Mouse (Mus musculus) forebrain, postnatal 0 days (tissue): ENCODE results near the gene Gm43191. TPM values are rescaled to one million over a fixed set of nuclear protein-coding genes. Genes with fewer than 3 reads are reported as not detected.

ENCODE experiments used
- ATAC-seq: fragments of 200-750 bp; cut with Nextera tagmentation; 2 replicates; pipeline ENCODE4 v1.8.0; 2017; ENCODE audit warnings: mild to moderate bottlenecking, moderate library complexity
- DNase-seq: peaks from one replicate; pipeline ENCODE4 v3.0.0-alpha.2; 2015
- H3K27ac ChIP-seq: fragments of 300-500 bp; sonication (generic); 2 replicates; pipeline ENCODE4 v1.5.1; 2014; ENCODE audit warnings: low read depth, mild to moderate bottlenecking, antibody characterized with exemption, low read length, moderate library complexity, mixed read lengths
- H3K27me3 ChIP-seq: fragments of 300-500 bp; sonication (generic); 2 replicates; pipeline ENCODE4 v1.6.1; 2014; ENCODE audit warnings: mild to moderate bottlenecking, low read length, mixed read lengths; ENCODE audit not compliant: insufficient read depth
- H3K36me3 ChIP-seq: fragments of 300-500 bp; sonication (generic); 2 replicates; pipeline ENCODE4 v1.6.1; 2014; ENCODE audit warnings: mild to moderate bottlenecking, moderate library complexity; ENCODE audit not compliant: insufficient read depth
- H3K4me1 ChIP-seq: fragments of 300-500 bp; sonication (generic); 2 replicates; pipeline ENCODE4 v1.6.1; 2014; ENCODE audit warnings: antibody characterized with exemption; ENCODE audit not compliant: insufficient read depth
- H3K4me2 ChIP-seq: fragments of 300-500 bp; sonication (generic); 2 replicates; pipeline ENCODE4 v1.6.1; 2014; ENCODE audit warnings: low read depth, mild to moderate bottlenecking, moderate library complexity
- H3K4me3 ChIP-seq: fragments of 300-500 bp; sonication (generic); 2 replicates; pipeline ENCODE4 v1.5.1; 2014; ENCODE audit warnings: low read depth, low read length, mixed read lengths
- H3K9ac ChIP-seq: fragments of 300-500 bp; sonication (generic); 2 replicates; pipeline ENCODE4 v1.6.1; 2014; ENCODE audit warnings: mild to moderate bottlenecking
- H3K9me3 ChIP-seq: fragments of 300-500 bp; sonication (generic); 2 replicates; pipeline ENCODE4 v1.6.1; 2016; ENCODE audit warnings: low read length
- CTCF ChIP-seq: sonication (generic); IDR thresholded peaks from 2 replicates; pipeline ENCODE4 v1.5.1; 2016; ENCODE audit warnings: antibody characterized with exemption, control low read depth, low read depth
- WGBS: fragments of 180-500 bp; shearing (Covaris S2); extraction: QIAGEN DNeasy Blood & Tissue Kit; methylation state at CpG from one replicate; pipeline ENCODE4 v1.1.7; 2014; 5-methylcytosine and 5-hydroxymethylcytosine counted together
- polyA plus RNA-seq: library from polyadenylated mRNA; unstranded; fragments of >200 nt; fragmentation: Nextera tagmentation; extraction: Ambion mirVana; gene quantifications from 2 replicates; pipeline ENCODE4 v1.2.1, GENCODE M21; 2015
- total RNA-seq: library from RNA; depleted of rRNA; stranded (reverse); fragments of >200 nt; gene quantifications from 2 replicates; pipeline ENCODE4 v1.2.3, GENCODE M21; 2014

Gene Gm43191
- total and polyA plus RNA-seq, 2 experiments from 2014 or later = not detected

- whole genome bisulfite sequencing = 30% methylated on average over 1 of the region's 1 CpGs
- Histone ChIP-seq H3K9me3 (no peaks in the 10 kb centered on the region), H3K27me3 (no peaks in the 10 kb centered on the region), H3K4me3 (no peak overlapping the region), H3K4me2 (no peak overlapping the region), H3K4me1 (no peaks in the 10 kb centered on the region), H3K36me3 (peaks cover 44% of the 10 kb centered on the region), H3K9ac (no peak overlapping the region), H3K27ac (no peak overlapping the region)
- ATAC-seq (no peak), DNase-seq (no peak)
- no peak for TF ChIP-seq CTCF
These were observed 49.6 kb downstream of the Gm43191 start for GRCm38 (mm10) chr3:116631459-116631858.

DNA sequence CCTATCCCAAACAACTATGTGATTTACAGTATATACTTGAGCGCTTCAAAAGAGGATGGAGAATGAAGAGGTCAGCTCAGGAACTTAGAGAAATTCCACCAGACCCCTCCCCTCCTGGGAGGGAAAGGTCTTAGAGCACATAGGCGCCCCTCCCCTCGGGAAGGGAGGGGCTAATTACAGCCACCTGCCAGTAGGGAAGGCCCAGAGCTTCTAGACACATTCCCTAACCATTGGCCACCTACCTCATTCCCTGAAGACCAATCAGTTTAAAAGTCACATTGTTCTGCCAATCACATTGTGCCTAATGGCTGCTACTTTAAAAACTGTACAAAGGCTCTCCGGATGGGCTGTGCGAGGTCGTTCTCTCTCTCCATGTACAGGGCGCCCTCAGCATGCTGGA lies 58.4 kb downstream of the Gm43191 start:
- Histone ChIP-seq H3K4me3 (no peak overlapping the region), H3K4me1 (no peaks in the 10 kb centered on the region), H3K4me2 (no peak overlapping the region), H3K27me3 (no peaks in the 10 kb centered on the region), H3K36me3 (peaks cover 3% of the 10 kb centered on the region; the same call in 1 of the 2 replicates), H3K9ac (no peak overlapping the region), H3K27ac (no peak overlapping the region), H3K9me3 (no peaks in the 10 kb centered on the region)
- DNase-seq = no peak
- WGBS = 93% methylated on average over 7 of the region's 7 CpGs
- ATAC-seq = no peak
- TF ChIP-seq CTCF = no peak

- Histone ChIP-seq H3K36me3 (peaks cover 3% of the 10 kb centered on the region; the same call in 1 of the 2 replicates), H3K27ac (no peak overlapping the region), H3K4me1 (no peaks in the 10 kb centered on the region), H3K27me3 (no peaks in the 10 kb centered on the region), H3K4me3 (no peak overlapping the region), H3K4me2 (no peak overlapping the region), H3K9ac (no peak overlapping the region), H3K9me3 (no peaks in the 10 kb centered on the region)
- 89% methylated on average over 7 of the region's 7 CpGs for WGBS
- DNase-seq = no peak
- no peak for TF ChIP-seq CTCF
- ATAC-seq = no peak
These were observed 60.3 kb downstream of the Gm43191 start for GRCm38 (mm10) chr3:116620636-116621370.

DNA sequence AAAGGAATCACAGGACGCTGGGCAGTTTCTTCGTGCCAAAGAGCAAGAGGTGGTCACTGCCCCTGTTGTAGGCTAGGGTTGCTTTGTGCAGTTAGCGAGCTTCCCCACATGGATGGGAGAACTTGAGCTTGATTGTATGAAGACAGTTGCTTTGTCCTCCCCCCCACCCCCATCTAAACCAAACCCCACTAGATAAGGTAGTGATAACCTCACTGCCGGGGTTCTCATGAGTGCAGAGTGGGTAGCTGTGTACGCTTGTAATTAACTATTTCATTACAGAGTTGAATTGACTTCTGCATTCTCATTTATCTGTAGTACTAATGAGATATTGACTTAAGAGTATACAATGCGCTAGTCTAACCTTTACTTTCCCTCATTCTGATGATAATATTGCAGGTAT lies 62.2 kb downstream of the Gm43191 start:
- DNase-seq (no peak), ATAC-seq (no peak)
- Histone ChIP-seq H3K4me3 (no peak overlapping the region), H3K4me2 (no peak overlapping the region), H3K9ac (no peak overlapping the region), H3K27ac (no peak overlapping the region), H3K36me3 (peaks cover 15% of the 10 kb centered on the region), H3K4me1 (no peaks in the 10 kb centered on the region), H3K27me3 (no peaks in the 10 kb centered on the region), H3K9me3 (no peaks in the 10 kb centered on the region)
- 81% methylated on average over 6 of the region's 6 CpGs for WGBS
- no peak for TF ChIP-seq CTCF

DNA sequence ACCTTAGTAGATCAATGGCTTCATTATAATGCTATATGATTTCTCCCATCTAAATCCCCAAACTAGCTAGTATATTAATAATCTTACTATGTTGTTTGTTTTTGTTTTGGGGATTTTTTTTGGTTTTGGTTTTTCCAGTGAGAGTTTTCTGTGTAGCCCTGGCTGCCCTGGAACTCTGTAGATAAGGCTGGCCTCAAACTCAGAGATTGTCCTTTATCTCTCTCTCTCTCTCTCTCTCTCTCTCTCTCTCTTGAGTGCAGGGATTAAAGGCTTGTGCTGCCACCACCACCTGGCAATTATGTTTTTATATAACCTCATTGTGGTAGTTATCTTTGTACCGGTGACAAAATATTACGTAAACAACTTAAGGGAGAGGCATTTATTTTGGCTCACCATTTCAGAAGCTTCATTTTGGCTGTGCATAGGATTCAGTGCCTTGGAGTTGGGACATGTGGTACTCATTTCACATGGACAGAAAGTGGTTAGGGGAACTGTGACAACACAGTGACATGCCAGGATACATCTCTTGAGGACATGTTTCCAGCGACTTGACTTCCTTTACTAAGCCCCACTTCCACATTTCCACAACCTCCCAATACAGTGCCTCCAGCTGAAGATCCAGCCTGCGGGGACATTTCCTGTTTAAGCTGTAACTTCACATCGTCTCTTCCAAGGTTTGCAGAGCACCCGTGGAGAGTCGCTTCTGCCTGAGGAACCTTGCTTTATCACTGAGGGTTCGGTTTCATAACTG lies 65.6 kb downstream of the Gm43191 start:
- no peak for DNase-seq
- no peaks in the 10 kb centered on the region for H3K9me3 ChIP-seq
- H3K27ac ChIP-seq = no peak overlapping the region
- H3K4me2 ChIP-seq = no peak overlapping the region
- no peak for TF ChIP-seq CTCF
- ATAC-seq = no peak
- no peaks in the 10 kb centered on the region for H3K27me3 ChIP-seq
- H3K4me3 ChIP-seq = no peak overlapping the region
- no peak overlapping the region for H3K9ac ChIP-seq
- H3K4me1 ChIP-seq = no peaks in the 10 kb centered on the region
- peaks cover 21% of the 10 kb centered on the region for H3K36me3 ChIP-seq
- 90% methylated on average over 8 of the region's 8 CpGs for WGBS

- Histone ChIP-seq H3K27me3 (no peaks in the 10 kb centered on the region), H3K4me2 (no peak within 1 kb of the TSS), H3K9ac (no peak within 1 kb of the TSS), H3K4me1 (no peaks in the 10 kb centered on the region), H3K9me3 (no peaks in the 10 kb centered on the region), H3K4me3 (no peak within 1 kb of the TSS), H3K36me3 (peaks cover 27% of the 10 kb centered on the region), H3K27ac (no peak within 1 kb of the TSS)
- DNase-seq (no peak), ATAC-seq (no peak)
- 84% methylated on average over 10 of the region's 10 CpGs for whole genome bisulfite sequencing
- no peak for TF ChIP-seq CTCF
These were observed 66.7 kb downstream of the Gm43191 start, which contains the start of gene Trmt13 for GRCm38 (mm10) chr3:116614295-116614892. Gene Trmt13, minus strand, starts transcription at chr3:116614587.

DNA sequence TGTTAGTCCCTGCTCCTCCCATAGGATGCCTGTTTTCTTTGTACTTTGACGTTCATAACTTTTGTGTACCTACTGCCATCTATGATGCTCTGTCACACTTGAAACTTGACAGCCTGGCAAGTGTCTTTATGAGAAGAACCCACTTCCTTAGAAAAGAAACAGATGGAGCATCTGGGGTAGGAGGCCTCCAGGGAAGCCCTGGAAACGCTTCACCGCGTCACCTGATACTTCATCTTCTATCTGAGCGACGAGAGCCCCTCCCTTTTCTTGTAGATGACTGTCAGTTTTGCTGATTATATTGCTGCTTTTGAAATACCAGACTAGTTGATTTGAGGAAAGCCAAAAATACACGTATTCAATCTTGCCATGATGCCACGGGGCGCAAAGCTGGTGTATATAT lies 76.5 kb downstream of the Gm43191 start:
- Histone ChIP-seq H3K36me3 (peaks cover 6% of the 10 kb centered on the region; the same call in 1 of the 2 replicates), H3K4me2 (no peak overlapping the region), H3K4me3 (no peak overlapping the region), H3K27me3 (no peaks in the 10 kb centered on the region), H3K4me1 (no peaks in the 10 kb centered on the region), H3K27ac (no peak overlapping the region), H3K9ac (no peak overlapping the region), H3K9me3 (no peaks in the 10 kb centered on the region)
- ATAC-seq (no peak), DNase-seq (no peak)
- no peak for TF ChIP-seq CTCF
- WGBS = 72% methylated on average over 9 of the region's 9 CpGs
